23 mouse cellular contexts compared by ENCODE assay signal in the genomic region with DNA sequence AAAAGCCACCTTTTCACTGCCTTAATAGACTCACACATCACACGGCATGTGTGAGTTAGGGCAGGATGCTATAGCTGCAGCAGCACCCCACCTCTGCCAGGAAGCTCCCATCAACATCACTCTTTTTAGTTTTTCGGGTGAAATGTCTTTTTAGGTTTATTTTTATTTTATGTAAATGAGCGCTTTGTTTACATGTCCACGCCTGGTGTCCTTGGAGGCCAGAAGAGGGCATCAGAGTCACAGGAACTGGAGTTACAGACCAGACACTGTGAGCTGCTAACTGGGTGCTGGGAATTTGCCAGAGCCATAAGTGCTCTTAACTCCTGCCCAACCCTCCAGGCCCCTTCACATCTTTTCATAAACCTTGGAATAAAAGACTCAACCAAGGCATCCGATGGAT. TPM values are rescaled to one million over a fixed set of nuclear protein-coding genes. Genes with fewer than 3 reads are reported as not detected.
DNase-seq lines count a peak whose midpoint lies in the region; ATAC-seq and TF ChIP-seq lines count a peak whose summit lies in the region.
"Had no signal": no experiment of that assay in that cellular context is flagged by ENCODE, and none has a peak within 500 bp of the region (broad histone marks: within the 10 kb centered on the region; RNA-seq: fewer than 3 reads in every experiment).

No protein-coding gene starts in this region.

- WGBS in kidney, adult 2 months: 94% methylated on average over 5 of the region's 5 CpGs
- 95% methylated on average over 5 of the region's 5 CpGs for WGBS in midbrain, postnatal 0 days
- WGBS in midbrain, embryonic 16.5 days: 95% methylated on average over 5 of the region's 5 CpGs
- WGBS in forebrain, embryonic 13.5 days: 90% methylated on average over 5 of the region's 5 CpGs
- 93% methylated on average over 5 of the region's 5 CpGs for WGBS in forebrain, embryonic 15.5 days

- 0 out of 2 replicates have a peak, but pooled peaks have one; percentile 9 for TF ChIP-seq CTCF in kidney, adult 2 months (conservative IDR thresholded peaks at IDR 0.05; ENCODE audit: insufficient read depth, insufficient read length, low read depth, low read length)
- TF ChIP-seq CTCF in midbrain, postnatal 0 days (IDR thresholded peaks at IDR 0.05): peak; percentile 33; the same call in 1 of the 2 replicates
- TF ChIP-seq CTCF in MEL (IDR thresholded peaks at IDR 0.05 in 2 of 3, conservative IDR thresholded peaks at IDR 0.05 in 1 of 3; ENCODE audit: control insufficient read depth in 1 of 3, insufficient read depth in 1 of 3, low read depth in 2 of 3, low read length in 3 of 3, poor library complexity in 1 of 3, severe bottlenecking in 1 of 3): peak in 2 of 3 experiments; percentile 28 to 30; a peak in 2 of 6 replicates

- no peaks in the 10 kb centered on the region for H3K36me3 ChIP-seq in kidney, adult 2 months (ENCODE audit: control insufficient read depth, insufficient read depth, low read length)
- no peaks in the 10 kb centered on the region for H3K36me3 ChIP-seq in midbrain, postnatal 0 days (ENCODE audit: insufficient read depth, low read length)
- H3K36me3 ChIP-seq in midbrain, embryonic 16.5 days (ENCODE audit: control insufficient read depth, insufficient read depth, low read length): no peaks in the 10 kb centered on the region
- H3K36me3 ChIP-seq in MEL (ENCODE audit: control insufficient read depth in 1 of 2, insufficient read depth in 2 of 2, low read length in 2 of 2): no peaks in the 10 kb centered on the region
- no peaks in the 10 kb centered on the region for H3K36me3 ChIP-seq in forebrain, embryonic 13.5 days (ENCODE audit: poor library complexity, severe bottlenecking)
- no peaks in the 10 kb centered on the region for H3K36me3 ChIP-seq in forebrain, embryonic 15.5 days
- H3K36me3 ChIP-seq: heart, embryonic 15.5 days; limb, embryonic 12.5 days; liver, embryonic 12.5 days; midbrain, embryonic 15.5 days had no signal

- no peaks in the 10 kb centered on the region for H3K79me2 ChIP-seq in MEL (ENCODE audit: control insufficient read depth, insufficient read depth, low read length, poor library complexity)

- no peak overlapping the region for H3K9ac ChIP-seq in midbrain, postnatal 0 days (replicated peaks; ENCODE audit: low read length, poor library complexity, severe bottlenecking)
- no peak overlapping the region for H3K9ac ChIP-seq in midbrain, embryonic 16.5 days (ENCODE audit: low read depth, low read length)
- H3K9ac ChIP-seq in MEL (ENCODE audit: control insufficient read depth, low read depth, low read length, poor library complexity, severe bottlenecking): no peak overlapping the region
- no peak overlapping the region for H3K9ac ChIP-seq in forebrain, embryonic 13.5 days
- no peak overlapping the region for H3K9ac ChIP-seq in forebrain, embryonic 15.5 days (replicated peaks)
- H3K9ac ChIP-seq: heart, embryonic 15.5 days; limb, embryonic 12.5 days; liver, embryonic 12.5 days; lung, embryonic 14.5 days; midbrain, embryonic 15.5 days had no signal

- DNase-seq in kidney, adult 2 months: no peak
- no peak for DNase-seq in kidney, postnatal 36 days
- DNase-seq in midbrain, postnatal 0 days (ENCODE audit: low spot score): no peak
- peak; percentile 38 for DNase-seq in MEL (ENCODE audit: low read depth, low spot score)
- DNase-seq: adrenal gland, postnatal 10 days; cerebellum, adult 2 months; gastrocnemius, postnatal 10 days; heart, adult 18-20 months; kidney, adult 11 months; layer of hippocampus, postnatal 36 days; lung, embryonic 14.5 days; thymus, adult 2 months had no signal

- H3K4me1 ChIP-seq in kidney, adult 2 months (ENCODE audit: control insufficient read depth, insufficient read depth, low read length): no peaks in the 10 kb centered on the region
- H3K4me1 ChIP-seq in midbrain, postnatal 0 days (ENCODE audit: insufficient read depth, low read length): no peaks in the 10 kb centered on the region
- peaks cover 17% of the 10 kb centered on the region for H3K4me1 ChIP-seq in midbrain, embryonic 16.5 days (ENCODE audit: control insufficient read depth, insufficient read depth, low read length)
- H3K4me1 ChIP-seq in MEL (ENCODE audit: control insufficient read depth in 1 of 2, insufficient read depth in 2 of 2, low read length in 2 of 2): no peaks in the 10 kb centered on the region
- peaks cover 24% of the 10 kb centered on the region for H3K4me1 ChIP-seq in forebrain, embryonic 13.5 days
- H3K4me1 ChIP-seq in forebrain, embryonic 15.5 days: peaks cover 19% of the 10 kb centered on the region

- H3K27me3 ChIP-seq in kidney, adult 2 months (replicated peaks; ENCODE audit: control insufficient read depth, insufficient read depth, low read length): no peaks in the 10 kb centered on the region
- H3K27me3 ChIP-seq in midbrain, postnatal 0 days (ENCODE audit: insufficient read depth, low read length): no peaks in the 10 kb centered on the region
- no peaks in the 10 kb centered on the region; the same call in 1 of the 2 replicates for H3K27me3 ChIP-seq in midbrain, embryonic 16.5 days (ENCODE audit: control insufficient read depth, insufficient read depth, low read depth, low read length)
- no peaks in the 10 kb centered on the region for H3K27me3 ChIP-seq in MEL (ENCODE audit: control insufficient read depth in 1 of 2, insufficient read depth in 2 of 2, low read length in 2 of 2)
- H3K27me3 ChIP-seq in forebrain, embryonic 13.5 days: 0 out of 2 replicates have a peak, but pooled peaks cover 4% of the 10 kb centered on the region
- H3K27me3 ChIP-seq in forebrain, embryonic 15.5 days: no peaks in the 10 kb centered on the region
- H3K27me3 ChIP-seq: heart, embryonic 15.5 days; limb, embryonic 12.5 days; liver, embryonic 12.5 days had no signal

- ATAC-seq in midbrain, postnatal 0 days (ENCODE audit: low FRiP score): no peak
- no peak for ATAC-seq in midbrain, embryonic 16.5 days
- ATAC-seq in forebrain, embryonic 13.5 days: no peak
- ATAC-seq in forebrain, embryonic 15.5 days (replicated peaks): no peak
- ATAC-seq: forebrain, embryonic 16.5 days; hindbrain, embryonic 16.5 days; liver, embryonic 12.5 days; midbrain, embryonic 15.5 days had no signal

- TF ChIP-seq POLR2A in kidney, adult 2 months (IDR thresholded peaks at IDR 0.05; ENCODE audit: low read depth, low read length): no peak
- TF ChIP-seq POLR2A in MEL (IDR thresholded peaks at IDR 0.05; ENCODE audit: control insufficient read depth in 1 of 2, insufficient read depth in 1 of 2, low read depth in 1 of 2, low read length in 2 of 2, poor library complexity in 1 of 2): no peak

- no peaks in the 10 kb centered on the region for H3K9me3 ChIP-seq in midbrain, postnatal 0 days (ENCODE audit: low read length)
- H3K9me3 ChIP-seq in midbrain, embryonic 16.5 days (replicated peaks; ENCODE audit: control insufficient read depth, low read length, poor library complexity, severe bottlenecking): no peaks in the 10 kb centered on the region
- no peaks in the 10 kb centered on the region for H3K9me3 ChIP-seq in MEL (replicated peaks; ENCODE audit: insufficient read depth, low read length)
- H3K9me3 ChIP-seq in forebrain, embryonic 13.5 days (replicated peaks): no peaks in the 10 kb centered on the region
- H3K9me3 ChIP-seq in forebrain, embryonic 15.5 days: no peaks in the 10 kb centered on the region
- H3K9me3 ChIP-seq: G1E; heart, embryonic 15.5 days; limb, embryonic 12.5 days; liver, embryonic 12.5 days; midbrain, embryonic 15.5 days had no signal

- no peak for TF ChIP-seq EP300 in MEL (IDR thresholded peaks at IDR 0.05; ENCODE audit: low read depth in 1 of 2, low read length in 2 of 2)

- H3K27ac ChIP-seq in kidney, adult 2 months (ENCODE audit: insufficient read depth, low read depth, low read length): no peak overlapping the region
- H3K27ac ChIP-seq in midbrain, postnatal 0 days (ENCODE audit: low read depth, low read length): no peak overlapping the region
- H3K27ac ChIP-seq in midbrain, embryonic 16.5 days (ENCODE audit: low read length): no peak overlapping the region
- no peak overlapping the region for H3K27ac ChIP-seq in MEL (ENCODE audit: control insufficient read depth, low read depth, low read length)
- H3K27ac ChIP-seq in forebrain, embryonic 13.5 days: no peak overlapping the region
- H3K27ac ChIP-seq in forebrain, embryonic 15.5 days (replicated peaks): no peak overlapping the region
- H3K27ac ChIP-seq: limb, embryonic 12.5 days; liver, embryonic 12.5 days; macrophage; midbrain, embryonic 15.5 days had no signal

- H3K4me3 ChIP-seq in kidney, adult 2 months (ENCODE audit: insufficient read depth, low read depth, low read length): no peak overlapping the region
- H3K4me3 ChIP-seq in midbrain, postnatal 0 days (ENCODE audit: low read depth, low read length): no peak overlapping the region
- H3K4me3 ChIP-seq in midbrain, embryonic 16.5 days (ENCODE audit: low read depth, low read length): no peak overlapping the region
- H3K4me3 ChIP-seq in MEL (ENCODE audit: control insufficient read depth in 1 of 2, insufficient read depth in 1 of 2, low read depth in 2 of 2, low read length in 2 of 2): no peak overlapping the region
- no peak overlapping the region for H3K4me3 ChIP-seq in forebrain, embryonic 13.5 days
- H3K4me3 ChIP-seq in forebrain, embryonic 15.5 days: no peak overlapping the region
- H3K4me3 ChIP-seq: heart, embryonic 15.5 days; limb, embryonic 12.5 days; liver, embryonic 12.5 days; midbrain, embryonic 15.5 days had no signal

- peak; percentile 39 for TF ChIP-seq RAD21 in MEL (IDR thresholded peaks at IDR 0.05; ENCODE audit: low read depth, low read length)

- no peak overlapping the region for H3K4me2 ChIP-seq in midbrain, postnatal 0 days (ENCODE audit: low read depth, low read length, poor library complexity, severe bottlenecking)
- no peak overlapping the region for H3K4me2 ChIP-seq in midbrain, embryonic 16.5 days (ENCODE audit: low read length)
- no peak overlapping the region for H3K4me2 ChIP-seq in forebrain, embryonic 13.5 days
- no peak overlapping the region for H3K4me2 ChIP-seq in forebrain, embryonic 15.5 days (replicated peaks)
- H3K4me2 ChIP-seq: heart, embryonic 15.5 days; limb, embryonic 12.5 days; liver, embryonic 12.5 days; lung, embryonic 14.5 days; midbrain, embryonic 15.5 days had no signal

TF ChIP-seq in MEL, 35 proteins besides CTCF, POLR2A, EP300 and RAD21:
- TF ChIP-seq MAX (IDR thresholded peaks at IDR 0.05; ENCODE audit: low read length) (no peak), SMC3 (IDR thresholded peaks at IDR 0.05; ENCODE audit: low read depth, low read length) (peak; percentile 42)

RNA-seq across cellular contexts. Expression of gene Fxn, which starts 25.9 kb away (rescaled TPM):
- polyA plus RNA-seq in kidney, adult 2 months (2012; rRNA removed): 25.7 and 29.2 TPM in 2 replicates
- 24.6 and 25.4 TPM in 2 replicates for total RNA-seq in midbrain, postnatal 0 days (2014; rRNA removed)
- 42.5 and 43.7 TPM in 2 replicates for polyA plus RNA-seq in midbrain, postnatal 0 days (2015; fragmentation: Nextera tagmentation; extraction: Ambion mirVana)
- polyA plus RNA-seq in midbrain, embryonic 16.5 days (2015; fragmentation: Nextera tagmentation; extraction: Ambion mirVana): 35.1 and 39.2 TPM in 2 replicates
- 46.2 and 53.7 TPM in 2 replicates for total RNA-seq in MEL (2012; rRNA removed)
- polyA plus RNA-seq in MEL (2012; ENCODE audit: insufficient read depth in 1 of 2, insufficient read length in 2 of 2, low read depth in 1 of 2, low replicate concordance in 2 of 2, missing spikeins in 1 of 2): 10 to 100 TPM in 1 of 2 experiments, not detected in 1; 83.7 TPM
- 55.4 and 56.7 TPM in 2 replicates for polyA plus RNA-seq in forebrain, embryonic 13.5 days (2015; fragmentation: Nextera tagmentation; extraction: Ambion mirVana)
- polyA plus RNA-seq in forebrain, embryonic 15.5 days (2015; fragmentation: Nextera tagmentation; extraction: Ambion mirVana): 43.4 and 49.4 TPM in 2 replicates
